Mouse (Mus musculus): ENCODE data around the gene Ormdl3.

DNA sequence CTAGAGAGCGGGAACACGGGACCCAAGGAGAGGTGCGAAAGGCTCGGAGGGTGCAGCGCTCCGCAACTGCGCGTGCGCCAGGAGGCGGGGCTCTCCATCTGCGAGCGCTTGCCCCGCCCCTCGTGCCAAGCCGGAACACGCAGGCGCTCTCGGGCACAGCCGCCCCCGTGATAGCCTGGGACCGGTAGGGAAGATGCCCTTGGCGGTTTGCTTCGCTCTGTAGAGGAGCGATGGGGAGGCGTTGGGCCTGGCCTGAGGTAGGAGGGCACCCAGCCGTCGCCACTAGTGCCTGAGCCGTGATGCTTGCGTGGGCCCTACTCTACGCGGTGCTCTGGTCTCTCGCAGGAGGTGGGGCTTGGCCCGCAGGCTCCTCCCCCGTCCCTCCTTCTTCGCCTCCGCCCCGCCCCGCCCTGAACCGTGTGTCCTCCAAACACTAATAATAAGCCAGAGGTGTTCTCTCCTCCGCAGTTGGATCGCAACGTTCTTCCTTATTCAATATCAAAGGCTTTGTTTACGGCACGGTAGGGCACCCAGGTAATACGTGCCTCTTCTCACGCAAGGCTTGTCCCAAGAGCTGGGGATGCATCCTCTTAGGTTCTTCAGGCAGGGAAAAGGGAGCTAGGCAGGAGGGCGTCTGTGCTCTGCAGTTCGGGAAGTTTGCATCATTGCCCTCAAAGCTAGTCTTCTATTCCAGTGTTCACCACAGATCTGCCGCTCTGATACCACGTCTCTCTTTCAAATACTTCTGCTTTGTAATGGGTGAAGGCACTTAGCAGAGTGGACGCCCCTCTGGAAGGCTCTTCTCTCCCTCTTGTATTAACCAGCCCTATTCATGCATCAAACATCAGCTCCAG is 36.0 kb downstream of the Ormdl3 start, which contains the start of gene Zpbp2:
- TF ChIP-seq POLR2A (IDR thresholded peaks at IDR 0.05; ENCODE audit: low read depth, low read length), result peak; percentile 55
- TF ChIP-seq CTCF (IDR thresholded peaks at IDR 0.05; ENCODE audit: borderline replicate concordance, insufficient read depth, low read length), result no peak

Measured in embryonic fibroblast, embryonic 13.5 days (primary cell).